Mouse (Mus musculus) forebrain, embryonic 14.5 days (tissue): ENCODE data around the gene Ccnq. TPM values are rescaled to one million over a fixed set of nuclear protein-coding genes. Genes with fewer than 3 reads are reported as not detected.

ENCODE experiments used
- ATAC-seq: fragments of 200-750 bp; cut with Nextera tagmentation; 2 replicates; pipeline ENCODE4 v1.8.0; 2017; ENCODE audit warnings: mild to moderate bottlenecking, moderate library complexity
- DNase-seq: peaks from one replicate; pipeline ENCODE4 v3.0.0-alpha.2; 2015; ENCODE audit warnings: low spot score
- H3K27ac ChIP-seq: fragments of 300-500 bp; sonication (generic); 2 replicates; pipeline ENCODE4 v1.5.1; 2014; ENCODE audit warnings: low read depth, mild to moderate bottlenecking, control low read depth, low read length, moderate library complexity
- H3K27me3 ChIP-seq: fragments of 300-500 bp; sonication (generic); replicated peaks from 2 replicates; pipeline ENCODE4 v1.6.1; 2014; ENCODE audit warnings: low read length, control low read depth, mixed read lengths; ENCODE audit not compliant: control insufficient read depth, insufficient read depth
- H3K36me3 ChIP-seq: fragments of 300-500 bp; sonication (generic); 2 replicates; pipeline ENCODE4 v1.6.1; 2014; ENCODE audit warnings: low read length, control low read depth; ENCODE audit not compliant: control insufficient read depth, insufficient read depth
- H3K4me1 ChIP-seq: fragments of 300-500 bp; sonication (generic); 2 replicates; pipeline ENCODE4 v1.6.1; 2014; ENCODE audit warnings: antibody characterized with exemption, low read length, control low read depth; ENCODE audit not compliant: control insufficient read depth, insufficient read depth
- H3K4me2 ChIP-seq: fragments of 300-500 bp; sonication (generic); 2 replicates; pipeline ENCODE4 v1.6.1; 2014; ENCODE audit warnings: mild to moderate bottlenecking, control low read depth, low read length
- H3K4me3 ChIP-seq: fragments of 300-500 bp; sonication (generic); 2 replicates; pipeline ENCODE4 v1.5.1; 2014; ENCODE audit warnings: low read depth, low read length, control low read depth
- H3K9ac ChIP-seq: fragments of 300-500 bp; sonication (generic); 2 replicates; pipeline ENCODE4 v1.6.1; 2014; ENCODE audit warnings: mild to moderate bottlenecking, low read length, control low read depth, moderate library complexity
- H3K9me3 ChIP-seq: fragments of 300-500 bp; sonication (generic); replicated peaks from 2 replicates; pipeline ENCODE4 v1.6.1; 2016; ENCODE audit warnings: low read length, control low read depth, mixed read lengths; ENCODE audit not compliant: control insufficient read depth
- WGBS: fragments of 180-500 bp; shearing (Covaris S2); extraction: QIAGEN DNeasy Blood & Tissue Kit; methylation state at CpG from one replicate; pipeline ENCODE4 v1.1.7; 2014; 5-methylcytosine and 5-hydroxymethylcytosine counted together
- polyA plus RNA-seq: library from polyadenylated mRNA; unstranded; fragments of >200 nt; fragmentation: Nextera tagmentation; extraction: Ambion mirVana; gene quantifications from 2 replicates; pipeline ENCODE4 v1.2.1, GENCODE M21; 2014

The Ccnq gene
- polyA plus RNA-seq, 1 experiment from 2014 or later = 48.9 TPM

DNA sequence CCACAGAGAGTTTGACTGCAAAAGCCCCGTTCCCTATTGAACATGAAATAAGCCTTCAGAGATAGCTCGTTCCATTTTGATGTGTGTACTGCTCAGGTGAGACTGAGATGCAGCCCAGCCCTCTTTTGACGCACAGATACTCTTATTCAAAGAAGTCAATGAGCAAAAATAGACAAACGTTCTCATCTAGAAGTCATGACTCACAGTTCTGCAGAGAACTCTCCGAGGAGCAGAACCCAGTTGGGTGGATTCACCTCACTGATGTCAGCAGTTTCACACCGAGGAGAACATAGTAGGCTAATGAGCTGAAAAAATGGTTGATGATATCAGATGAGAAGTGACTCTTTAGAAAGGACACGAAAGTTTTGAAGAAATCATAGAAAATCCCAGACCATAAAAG, 5.3 kb downstream of the Ccnq start:
- Histone ChIP-seq H3K4me3 (no peak overlapping the region), H3K4me2 (no peak overlapping the region), H3K36me3 (no peaks in the 10 kb centered on the region), H3K27me3 (no peaks in the 10 kb centered on the region), H3K9me3 (no peaks in the 10 kb centered on the region), H3K4me1 (peaks cover 11% of the 10 kb centered on the region), H3K9ac (no peak overlapping the region), H3K27ac (no peak overlapping the region)
- no peak for DNase-seq
- no peak for ATAC-seq
- 92% methylated on average over 7 of the region's 7 CpGs for WGBS

DNA sequence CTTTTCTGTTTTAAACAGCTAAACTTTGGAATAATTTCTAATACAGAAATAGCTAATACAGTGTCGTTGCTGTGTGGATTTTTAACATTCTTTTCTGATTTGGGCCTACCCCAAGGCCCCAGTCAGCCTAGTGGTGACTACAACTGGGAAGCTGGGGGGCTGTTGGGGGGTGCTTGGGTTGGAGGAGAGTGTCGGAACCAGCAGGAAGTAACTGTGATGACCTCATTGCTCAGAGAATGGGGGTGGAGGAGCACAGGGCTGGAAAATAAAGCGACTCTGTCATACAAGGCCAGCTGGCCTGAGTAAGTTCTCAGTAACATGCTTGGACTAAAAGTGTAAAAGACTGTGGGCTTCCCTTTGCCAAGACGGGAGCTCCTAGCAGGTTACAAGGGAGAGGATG, 6.1 kb downstream of the Ccnq start:
- ATAC-seq (no peak), DNase-seq (no peak)
- Histone ChIP-seq H3K27ac (no peak overlapping the region), H3K36me3 (no peaks in the 10 kb centered on the region), H3K9ac (no peak overlapping the region), H3K9me3 (no peaks in the 10 kb centered on the region), H3K27me3 (no peaks in the 10 kb centered on the region), H3K4me2 (no peak overlapping the region), H3K4me3 (no peak overlapping the region), H3K4me1 (peaks cover 9% of the 10 kb centered on the region)
- 63% methylated on average over 4 of the region's 4 CpGs for WGBS

- Histone ChIP-seq H3K27me3 (no peaks in the 10 kb centered on the region), H3K9me3 (no peaks in the 10 kb centered on the region), H3K4me2 (no peak overlapping the region), H3K9ac (no peak overlapping the region), H3K4me3 (no peak overlapping the region), H3K4me1 (peaks cover 10% of the 10 kb centered on the region), H3K36me3 (no peaks in the 10 kb centered on the region), H3K27ac (peak overlapping the region; percentile 68; the same call in 1 of the 2 replicates)
- ATAC-seq (peak; percentile 20; the same call in 1 of the 2 replicates), DNase-seq (no peak)
- WGBS = 50% methylated on average over 3 of the region's 3 CpGs
Measured at GRCm38 (mm10) chr11:78742461-78742860, 9.1 kb downstream of the Ccnq start.

DNA sequence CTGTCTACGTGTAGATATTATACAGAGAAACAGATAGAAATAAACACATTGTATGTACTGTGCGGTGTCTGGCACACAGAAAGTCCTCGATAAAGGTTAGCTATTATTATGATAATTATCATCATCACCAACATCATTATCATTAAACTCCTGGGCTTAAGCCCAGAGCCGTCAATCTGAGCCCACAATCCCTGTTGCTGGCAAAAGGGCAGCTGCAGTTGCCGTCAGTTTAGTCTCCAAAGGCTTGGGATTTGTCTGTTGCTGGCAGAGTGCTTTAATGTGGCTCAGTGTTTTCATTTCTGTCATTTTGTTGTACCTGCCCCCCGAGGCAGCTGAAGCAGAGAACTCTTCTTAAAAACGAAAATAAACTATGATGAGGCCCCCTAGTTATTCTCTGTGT, 9.6 kb downstream of the Ccnq start:
- WGBS = 15% methylated on average over 7 of the region's 7 CpGs
- no peaks in the 10 kb centered on the region for H3K27me3 ChIP-seq
- H3K9ac ChIP-seq = no peak overlapping the region
- H3K27ac ChIP-seq = peak overlapping the region; percentile 68; the same call in 1 of the 2 replicates
- no peak overlapping the region for H3K4me3 ChIP-seq
- ATAC-seq (peak; percentile 80), DNase-seq (peak; percentile 87)
- H3K4me2 ChIP-seq = no peak overlapping the region
- H3K4me1 ChIP-seq = peaks cover 14% of the 10 kb centered on the region
- no peaks in the 10 kb centered on the region for H3K36me3 ChIP-seq
- H3K9me3 ChIP-seq = no peaks in the 10 kb centered on the region

DNA sequence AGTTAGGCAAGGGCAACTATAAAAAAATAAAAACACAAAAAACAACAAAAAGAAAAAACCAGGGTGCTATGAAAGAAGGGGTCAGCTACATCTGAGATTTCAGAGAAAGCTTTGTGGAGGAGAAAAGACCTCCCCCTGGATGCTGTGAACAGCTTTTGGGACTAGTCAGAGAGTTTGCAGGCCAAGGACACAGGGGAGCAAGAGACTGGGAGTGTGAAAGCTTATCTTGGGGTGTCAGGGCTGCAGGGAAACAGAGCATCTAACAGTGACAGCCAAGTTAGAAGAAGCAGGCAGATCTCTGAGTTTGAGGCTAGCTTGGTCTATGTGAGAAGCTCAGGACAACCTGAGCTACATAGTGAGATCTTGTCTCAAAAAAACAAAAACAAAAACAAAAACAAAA, 12.2 kb downstream of the Ccnq start:
- H3K4me2 ChIP-seq = no peak overlapping the region
- H3K36me3 ChIP-seq = no peaks in the 10 kb centered on the region
- no peaks in the 10 kb centered on the region for H3K27me3 ChIP-seq
- H3K9ac ChIP-seq = no peak overlapping the region
- peaks cover 16% of the 10 kb centered on the region for H3K4me1 ChIP-seq
- ATAC-seq = no peak
- no peak overlapping the region for H3K4me3 ChIP-seq
- H3K27ac ChIP-seq = no peak overlapping the region
- H3K9me3 ChIP-seq = no peaks in the 10 kb centered on the region
- DNase-seq = no peak

- no peak overlapping the region for H3K27ac ChIP-seq
- peak; percentile 58 for ATAC-seq
- DNase-seq = peak; percentile 70
Measured at GRCm38 (mm10) chr11:78736877-78737408, 14.6 kb downstream of the Ccnq start.

GRCm38 (mm10) chr11:78735168-78735567, 16.4 kb downstream of the Ccnq start:
- Histone ChIP-seq H3K27ac (no peak overlapping the region), H3K4me1 (peaks cover 7% of the 10 kb centered on the region; the same call in 1 of the 2 replicates), H3K9me3 (no peaks in the 10 kb centered on the region), H3K36me3 (no peaks in the 10 kb centered on the region), H3K4me3 (no peak overlapping the region), H3K9ac (no peak overlapping the region), H3K27me3 (no peaks in the 10 kb centered on the region), H3K4me2 (no peak overlapping the region)
- no peak for DNase-seq
- WGBS = 95% methylated on average over 1 of the region's 1 CpGs
- no peak for ATAC-seq

More at GRCm38 (mm10) chr11:78736877-78737408, 14.6 kb downstream of the Ccnq start:
- Histone ChIP-seq H3K27me3 (no peaks in the 10 kb centered on the region), H3K4me3 (no peak overlapping the region), H3K4me2 (no peak overlapping the region), H3K4me1 (peaks cover 7% of the 10 kb centered on the region; the same call in 1 of the 2 replicates), H3K36me3 (no peaks in the 10 kb centered on the region), H3K9ac (no peak overlapping the region), H3K9me3 (no peaks in the 10 kb centered on the region)
- WGBS = 26% methylated on average over 3 of the region's 3 CpGs

- Histone ChIP-seq H3K27me3 (no peaks in the 10 kb centered on the region), H3K4me2 (no peak overlapping the region), H3K4me1 (peaks cover 7% of the 10 kb centered on the region; the same call in 1 of the 2 replicates), H3K9me3 (no peaks in the 10 kb centered on the region), H3K9ac (no peak overlapping the region), H3K36me3 (no peaks in the 10 kb centered on the region), H3K27ac (no peak overlapping the region), H3K4me3 (no peak overlapping the region)
- DNase-seq (no peak), ATAC-seq (no peak)
- WGBS = 88% methylated on average over 6 of the region's 6 CpGs
Measured at GRCm38 (mm10) chr11:78732619-78733018, 18.9 kb downstream of the Ccnq start.

GRCm38 (mm10) chr11:78730902-78731301, 20.6 kb downstream of the Ccnq start:
- Histone ChIP-seq H3K9me3 (no peaks in the 10 kb centered on the region), H3K9ac (no peak overlapping the region), H3K4me2 (no peak overlapping the region), H3K27ac (no peak overlapping the region), H3K36me3 (no peaks in the 10 kb centered on the region), H3K4me3 (no peak overlapping the region), H3K4me1 (no peaks in the 10 kb centered on the region), H3K27me3 (no peaks in the 10 kb centered on the region)
- ATAC-seq (no peak), DNase-seq (no peak)
- WGBS = 22% methylated on average over 2 of the region's 2 CpGs
